In the genomic region with DNA sequence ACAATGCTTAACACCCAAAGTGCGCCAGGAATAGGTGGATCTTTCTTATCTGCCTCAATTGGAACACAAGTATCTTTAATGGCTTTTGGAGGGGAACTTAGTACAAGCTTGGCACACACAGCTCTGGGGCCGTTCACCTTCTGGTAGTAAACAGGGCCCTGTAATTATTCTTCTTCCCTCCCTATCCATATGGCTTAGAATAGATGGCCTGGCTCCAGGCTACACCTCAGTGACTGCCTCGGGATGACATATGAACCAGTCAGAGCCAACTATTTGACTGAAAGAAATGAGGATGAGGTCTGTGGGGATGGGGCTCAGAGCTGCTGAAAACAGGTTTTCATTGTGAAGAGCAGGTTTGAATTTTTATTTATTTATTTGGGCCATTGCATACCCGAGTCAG, we compare ENCODE assay signal across 28 mouse cellular contexts. TPM values are rescaled to one million over a fixed set of nuclear protein-coding genes. Genes with fewer than 3 reads are reported as not detected.
DNase-seq lines count a peak whose midpoint lies in the region; ATAC-seq and TF ChIP-seq lines count a peak whose summit lies in the region.
"Had no signal": no experiment of that assay in that cellular context is flagged by ENCODE, and none has a peak within 500 bp of the region (broad histone marks: within the 10 kb centered on the region; RNA-seq: fewer than 3 reads in every experiment).

No protein-coding gene starts in this region.

- H3K9ac ChIP-seq in liver, embryonic 13.5 days: no peak overlapping the region
- no peak overlapping the region for H3K9ac ChIP-seq in liver, embryonic 11.5 days (ENCODE audit: low read depth, low read length)
- H3K9ac ChIP-seq: embryonic facial prominence, embryonic 13.5 days; hindbrain, embryonic 13.5 days; limb, embryonic 12.5 days; liver, embryonic 14.5 days; lung, embryonic 15.5 days; midbrain, embryonic 15.5 days; neural tube, embryonic 13.5 days had no signal

- 70% methylated on average over 4 of the region's 4 CpGs for WGBS in liver, embryonic 13.5 days (ENCODE audit: insufficient replicate concordance)
- 68% methylated on average over 4 of the region's 4 CpGs for WGBS in liver, embryonic 11.5 days
- WGBS in cerebellum, adult 2 months: 23% methylated on average over 4 of the region's 4 CpGs

- no peak for TF ChIP-seq POLR2A in cerebellum, adult 2 months (IDR thresholded peaks at IDR 0.05; ENCODE audit: borderline replicate concordance, insufficient read depth, low read length)

- no peaks in the 10 kb centered on the region for H3K36me3 ChIP-seq in liver, embryonic 13.5 days
- H3K36me3 ChIP-seq in liver, embryonic 11.5 days (ENCODE audit: control insufficient read depth, insufficient read depth, low read length): no peaks in the 10 kb centered on the region
- H3K36me3 ChIP-seq: embryonic facial prominence, embryonic 13.5 days; hindbrain, embryonic 13.5 days; limb, embryonic 12.5 days; lung, embryonic 15.5 days; midbrain, embryonic 15.5 days; neural tube, embryonic 13.5 days had no signal

- DNase-seq in cerebellum, adult 11 months: peak; percentile 58
- no peak for DNase-seq in liver, embryonic 13.5 days
- DNase-seq in liver, embryonic 11.5 days (ENCODE audit: low spot score): no peak
- peak; percentile 54 to 85 for DNase-seq in cerebellum, adult 2 months
- peak; percentile 69 to 80 for DNase-seq in cerebellum, postnatal 25 days
- no peak for DNase-seq in layer of hippocampus, postnatal 14 days (ENCODE audit: low spot score in 2 of 2)
- no peak for DNase-seq in frontal cortex, postnatal 10 days (ENCODE audit: low spot score in 2 of 2)
- DNase-seq: adrenal gland, adult 8-10 months; embryo, embryonic 11 days; gastrocnemius, postnatal 14 days; heart, adult 2 months; kidney, adult 2 months; lung, postnatal 4 days; right cerebral cortex, adult 18-20 months; thymus, adult 18-20 months had no signal

- no peak overlapping the region for H3K4me2 ChIP-seq in liver, embryonic 13.5 days
- no peak overlapping the region for H3K4me2 ChIP-seq in liver, embryonic 11.5 days
- H3K4me2 ChIP-seq: embryonic facial prominence, embryonic 13.5 days; hindbrain, embryonic 13.5 days; limb, embryonic 12.5 days; lung, embryonic 15.5 days; midbrain, embryonic 15.5 days; neural tube, embryonic 13.5 days had no signal

- no peaks in the 10 kb centered on the region for H3K9me3 ChIP-seq in liver, embryonic 13.5 days (replicated peaks)
- H3K9me3 ChIP-seq in liver, embryonic 11.5 days (ENCODE audit: control insufficient read depth, low read length): no peaks in the 10 kb centered on the region
- H3K9me3 ChIP-seq: embryonic facial prominence, embryonic 13.5 days; hindbrain, embryonic 13.5 days; limb, embryonic 12.5 days; lung, embryonic 15.5 days; midbrain, embryonic 15.5 days; neural tube, embryonic 13.5 days had no signal

- H3K27me3 ChIP-seq in liver, embryonic 13.5 days: peaks cover 5% of the 10 kb centered on the region
- H3K27me3 ChIP-seq in liver, embryonic 11.5 days (replicated peaks; ENCODE audit: control insufficient read depth, insufficient read depth, low read length): no peaks in the 10 kb centered on the region
- H3K27me3 ChIP-seq in cerebellum, adult 2 months (ENCODE audit: control insufficient read depth, insufficient read depth, low read length): no peaks in the 10 kb centered on the region
- H3K27me3 ChIP-seq: embryonic facial prominence, embryonic 13.5 days; hindbrain, embryonic 13.5 days; limb, embryonic 12.5 days; lung, embryonic 15.5 days; midbrain, embryonic 15.5 days; neural tube, embryonic 13.5 days had no signal

- no peak for ATAC-seq in cerebellum, adult (ENCODE audit: insufficient number of reproducible peaks, low FRiP score, low TSS enrichment)
- ATAC-seq in liver, embryonic 13.5 days (ENCODE audit: low read depth): no peak
- no peak for ATAC-seq in liver, embryonic 11.5 days (replicated peaks; ENCODE audit: low FRiP score)
- ATAC-seq: activated CD4-positive, CD25-positive, alpha-beta regulatory T cell, adult 4 months; forebrain, embryonic 16.5 days; midbrain, embryonic 15.5 days had no signal

- peak overlapping the region; percentile 47 for H3K27ac ChIP-seq in liver, embryonic 13.5 days
- H3K27ac ChIP-seq in liver, embryonic 11.5 days (ENCODE audit: low read depth, low read length): no peak overlapping the region
- no peak overlapping the region for H3K27ac ChIP-seq in cerebellum, adult 2 months (ENCODE audit: insufficient read depth, low read length)
- H3K27ac ChIP-seq: embryonic facial prominence, embryonic 13.5 days; heart, adult 2 months; hindbrain, embryonic 13.5 days; kidney, postnatal 0 days; limb, embryonic 12.5 days; liver, embryonic 14.5 days; lung, embryonic 15.5 days; midbrain, embryonic 15.5 days; neural tube, embryonic 13.5 days had no signal

- no peak overlapping the region for H3K4me3 ChIP-seq in liver, embryonic 13.5 days (replicated peaks)
- no peak overlapping the region for H3K4me3 ChIP-seq in liver, embryonic 11.5 days (ENCODE audit: low read depth, low read length)
- H3K4me3 ChIP-seq in cerebellum, adult 2 months (replicated peaks; ENCODE audit: insufficient read depth, low read depth, low read length): no peak overlapping the region
- H3K4me3 ChIP-seq: embryonic facial prominence, embryonic 13.5 days; erythroblast, embryonic 14.5 days; heart, adult 2 months; hindbrain, embryonic 13.5 days; limb, embryonic 12.5 days; lung, embryonic 15.5 days; midbrain, embryonic 15.5 days; myocyte; neural tube, embryonic 13.5 days had no signal

- no peak for TF ChIP-seq CTCF in cerebellum, adult 2 months (IDR thresholded peaks at IDR 0.05; ENCODE audit: borderline replicate concordance, insufficient read depth, low read depth, low read length)

- peaks cover 51% of the 10 kb centered on the region for H3K4me1 ChIP-seq in liver, embryonic 13.5 days (replicated peaks)
- H3K4me1 ChIP-seq in liver, embryonic 11.5 days (replicated peaks; ENCODE audit: control insufficient read depth, insufficient read depth, low read length): peaks cover 11% of the 10 kb centered on the region
- H3K4me1 ChIP-seq in cerebellum, adult 2 months (ENCODE audit: control insufficient read depth, insufficient read depth, low read length): peaks cover 8% of the 10 kb centered on the region; the same call in 1 of the 2 replicates

RNA-seq across cellular contexts. Expression of gene Smox, which starts 1.7 kb away (rescaled TPM):
- polyA plus RNA-seq in liver, embryonic 13.5 days (2015; fragmentation: Nextera tagmentation; extraction: Ambion mirVana): 109 and 113 TPM in 2 replicates
- polyA plus RNA-seq in liver, embryonic 11.5 days (2014; fragmentation: Nextera tagmentation; extraction: Ambion mirVana): 36.3 and 44.9 TPM in 2 replicates
- polyA plus RNA-seq in cerebellum, adult 2 months (2012; rRNA removed): 93.0 and 93.4 TPM in 2 replicates
- total RNA-seq in layer of hippocampus, postnatal 14 days (2021): 10 to 100 TPM; 82.6 to 94.8 TPM

Comparison
In these comparisons a context has a peak if more than half of its experiments do, and no peak if none do; other contexts are left out.
1. DNase-seq: peak in cerebellum, adult 11 months (single experiment), cerebellum, adult 2 months (2 of 2) and cerebellum, postnatal 25 days (2 of 2); none in liver, embryonic 13.5 days (single experiment), liver, embryonic 11.5 days (single experiment), layer of hippocampus, postnatal 14 days (0 of 2) and frontal cortex, postnatal 10 days (0 of 2).